17 mouse cellular contexts compared by ENCODE assay signal in the genomic region with DNA sequence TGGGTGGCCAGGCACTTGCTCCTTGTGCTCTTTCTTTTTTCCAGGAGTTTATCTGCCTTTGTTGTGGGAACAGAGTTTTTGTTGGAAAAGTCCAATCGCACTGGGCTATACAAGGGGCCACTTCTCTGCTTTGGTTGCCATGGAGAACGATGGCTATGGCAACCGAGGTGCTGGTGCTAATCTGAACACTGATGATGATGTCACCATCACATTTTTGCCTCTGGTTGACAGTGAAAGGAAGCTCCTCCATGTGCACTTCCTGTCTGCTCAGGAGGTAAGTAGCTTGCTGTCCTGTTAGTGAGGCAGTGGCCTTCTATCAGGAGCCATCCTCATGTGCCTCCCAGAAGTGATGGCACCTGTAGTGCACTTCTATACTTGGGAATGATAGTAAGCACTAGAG. TPM values are rescaled to one million over a fixed set of nuclear protein-coding genes. Genes with fewer than 3 reads are reported as not detected.
DNase-seq lines count a peak whose midpoint lies in the region; ATAC-seq and TF ChIP-seq lines count a peak whose summit lies in the region.
"Had no signal": no experiment of that assay in that cellular context is flagged by ENCODE, and none has a peak within 500 bp of the region (broad histone marks: within the 10 kb centered on the region; RNA-seq: fewer than 3 reads in every experiment).

No protein-coding gene starts in this region.

- no peak for TF ChIP-seq CTCF in heart, postnatal 0 days (IDR thresholded peaks at IDR 0.05; ENCODE audit: low read depth)
- TF ChIP-seq CTCF in CH12.LX (conservative IDR thresholded peaks at IDR 0.05 in 1 of 2, IDR thresholded peaks at IDR 0.05 in 1 of 2; ENCODE audit: low read depth in 2 of 2, low read length in 2 of 2), result no peak

- dilution Hi-C loops in CH12.LX (cut with MboI; ENCODE audit: extremely low pct_ligation_motif_present, extremely low pct_unique_long_range_greater_than_20kb, low sequenced_read_pairs), result no loop called here

- TF ChIP-seq RAD21 in CH12.LX (IDR thresholded peaks at IDR 0.05; ENCODE audit: low read depth, low read length), result no peak

- H3K4me1 ChIP-seq in heart, postnatal 0 days (ENCODE audit: control insufficient read depth, insufficient read depth), result no peaks in the 10 kb centered on the region
- H3K4me1 ChIP-seq in CH12.LX (ENCODE audit: control insufficient read depth in 1 of 2, insufficient read depth in 2 of 2), result peaks cover 3 to 15% of the 10 kb centered on the region in 2 experiments; a peak in 2 of 4 replicates
- H3K4me1 ChIP-seq in limb, embryonic 11.5 days (ENCODE audit: control insufficient read depth, insufficient read depth, low read length), result no peaks in the 10 kb centered on the region
- H3K4me1 ChIP-seq in neural tube, embryonic 15.5 days, result no peaks in the 10 kb centered on the region
- H3K4me1 ChIP-seq: heart, embryonic 10.5 days; kidney, embryonic 15.5 days; neural tube, embryonic 13.5 days had no signal

- H3K27me3 ChIP-seq in heart, postnatal 0 days (ENCODE audit: control insufficient read depth, insufficient read depth, low read length), result no peaks in the 10 kb centered on the region
- H3K27me3 ChIP-seq in CH12.LX (replicated peaks), result no peaks in the 10 kb centered on the region
- no peaks in the 10 kb centered on the region for H3K27me3 ChIP-seq in limb, embryonic 11.5 days (ENCODE audit: control insufficient read depth, insufficient read depth, low read length)
- H3K27me3 ChIP-seq in neural tube, embryonic 15.5 days (replicated peaks), result no peaks in the 10 kb centered on the region
- H3K27me3 ChIP-seq: kidney, embryonic 15.5 days; neural tube, embryonic 13.5 days had no signal

- no peak overlapping the region for H3K27ac ChIP-seq in heart, postnatal 0 days (ENCODE audit: low read depth)
- H3K27ac ChIP-seq in CH12.LX (ENCODE audit: insufficient read depth, low read depth), result no peak overlapping the region
- H3K27ac ChIP-seq in limb, embryonic 11.5 days (replicated peaks; ENCODE audit: low read depth, low read length), result no peak overlapping the region
- no peak overlapping the region for H3K27ac ChIP-seq in neural tube, embryonic 15.5 days (replicated peaks)
- H3K27ac ChIP-seq: heart, embryonic 10.5 days; kidney, embryonic 15.5 days; neural tube, embryonic 13.5 days had no signal

- peaks cover 55% of the 10 kb centered on the region for H3K36me3 ChIP-seq in heart, postnatal 0 days (replicated peaks; ENCODE audit: control insufficient read depth, insufficient read depth, low read length)
- H3K36me3 ChIP-seq in CH12.LX (replicated peaks in 1 of 2; ENCODE audit: control insufficient read depth in 1 of 2, insufficient read depth in 1 of 2, low read length in 1 of 2), result peaks cover 23 to 58% of the 10 kb centered on the region in 2 experiments
- H3K36me3 ChIP-seq in limb, embryonic 11.5 days (ENCODE audit: control insufficient read depth, insufficient read depth, low read length), result peaks cover 12% of the 10 kb centered on the region
- H3K36me3 ChIP-seq in neural tube, embryonic 15.5 days, result peaks cover 34% of the 10 kb centered on the region

- intact Hi-C loops in heart, postnatal 14 days (cut with DNase I), result no loop called here

- no peak for DNase-seq in heart, postnatal 0 days (ENCODE audit: low spot score)
- DNase-seq in heart, postnatal 14 days, result no peak
- peak; percentile 30 for DNase-seq in CH12.LX (ENCODE audit: extremely low read depth)
- DNase-seq in MN1 (ENCODE audit: low spot score), result peak; percentile 23
- peak; percentile 19 for DNase-seq in limb, embryonic 11.5 days (ENCODE audit: low spot score)
- no peak for DNase-seq in yolk sac, embryonic 10.5 days (ENCODE audit: low spot score)
- DNase-seq: adrenal gland, postnatal 10 days; cerebellum, adult 18-20 months; gastrocnemius, postnatal 14 days; right cerebral cortex, postnatal 25 days had no signal

- no peak overlapping the region for H3K4me3 ChIP-seq in heart, postnatal 0 days (ENCODE audit: low read depth, low read length)
- H3K4me3 ChIP-seq in CH12.LX (replicated peaks in 1 of 3; ENCODE audit: low read depth in 2 of 3, low read length in 2 of 3, poor library complexity in 1 of 3), result no peak overlapping the region
- H3K4me3 ChIP-seq in limb, embryonic 11.5 days (ENCODE audit: low read depth, low read length), result no peak overlapping the region
- no peak overlapping the region for H3K4me3 ChIP-seq in neural tube, embryonic 15.5 days (replicated peaks)
- H3K4me3 ChIP-seq: heart, embryonic 10.5 days; kidney, embryonic 15.5 days; neural tube, embryonic 13.5 days had no signal

- peak; percentile 27; the same call in 1 of the 2 replicates for ATAC-seq in heart, postnatal 0 days (ENCODE audit: insufficient read depth, low read depth)
- ATAC-seq in limb, embryonic 11.5 days (ENCODE audit: insufficient number of reproducible peaks, low FRiP score, low TSS enrichment, low read depth), result no peak
- ATAC-seq in neural tube, embryonic 15.5 days (ENCODE audit: low FRiP score), result no peak
- ATAC-seq: CD4-positive, CD25-positive, alpha-beta regulatory T cell, adult 4 months; intestine, embryonic 16.5 days had no signal

- TF ChIP-seq POLR2A in CH12.LX (IDR thresholded peaks at IDR 0.05; ENCODE audit: low read depth, low read length), result no peak

- 33% methylated on average over 3 of the region's 3 CpGs for WGBS in heart, postnatal 0 days
- 87% methylated on average over 3 of the region's 3 CpGs for WGBS in limb, embryonic 11.5 days
- WGBS in neural tube, embryonic 15.5 days, result 44% methylated on average over 3 of the region's 3 CpGs

- H3K9ac ChIP-seq in heart, postnatal 0 days (replicated peaks; ENCODE audit: low read depth, low read length), result no peak overlapping the region
- no peak overlapping the region for H3K9ac ChIP-seq in CH12.LX (ENCODE audit: insufficient read depth, low read depth)
- no peak overlapping the region for H3K9ac ChIP-seq in limb, embryonic 11.5 days (ENCODE audit: low read length)
- H3K9ac ChIP-seq in neural tube, embryonic 15.5 days (replicated peaks), result no peak overlapping the region
- H3K9ac ChIP-seq: kidney, embryonic 15.5 days; neural tube, embryonic 13.5 days had no signal

- no peaks in the 10 kb centered on the region for H3K9me3 ChIP-seq in heart, postnatal 0 days (replicated peaks; ENCODE audit: control insufficient read depth, low read length)
- peaks cover 2% of the 10 kb centered on the region for H3K9me3 ChIP-seq in CH12.LX (replicated peaks; ENCODE audit: low read length)
- H3K9me3 ChIP-seq in limb, embryonic 11.5 days (ENCODE audit: control insufficient read depth, low read length), result no peaks in the 10 kb centered on the region
- H3K9me3 ChIP-seq in neural tube, embryonic 15.5 days (replicated peaks), result no peaks in the 10 kb centered on the region
- H3K9me3 ChIP-seq: heart, embryonic 10.5 days; kidney, embryonic 15.5 days; neural tube, embryonic 13.5 days had no signal

- no peaks in the 10 kb centered on the region for H3K79me2 ChIP-seq in CH12.LX (replicated peaks; ENCODE audit: control insufficient read depth, extremely low read depth, insufficient read depth, poor library complexity, severe bottlenecking)

- H3K4me2 ChIP-seq in heart, postnatal 0 days (ENCODE audit: low read depth, low read length), result no peak overlapping the region
- H3K4me2 ChIP-seq in CH12.LX (ENCODE audit: insufficient read depth, low read depth, poor library complexity, severe bottlenecking), result no peak overlapping the region
- H3K4me2 ChIP-seq in limb, embryonic 11.5 days (ENCODE audit: low read depth, severe bottlenecking), result no peak overlapping the region
- H3K4me2 ChIP-seq in neural tube, embryonic 15.5 days, result no peak overlapping the region
- H3K4me2 ChIP-seq: kidney, embryonic 15.5 days; liver, embryonic 11.5 days; neural tube, embryonic 13.5 days had no signal

- in situ Hi-C loops in CH12.LX (cut with MboI; ENCODE audit: low pct_ligation_motif_present, low pct_unique_long_range_greater_than_20kb, low sequenced_read_pairs), result no loop called here

- no peak for TF ChIP-seq EP300 in heart, postnatal 0 days (IDR thresholded peaks at IDR 0.05; ENCODE audit: low read depth)
- no peak for TF ChIP-seq EP300 in CH12.LX (IDR thresholded peaks at IDR 0.05; ENCODE audit: low read length)

TF ChIP-seq in CH12.LX, 34 proteins besides CTCF, POLR2A, EP300 and RAD21:
- TF ChIP-seq UBTF (IDR thresholded peaks at IDR 0.05; ENCODE audit: low read depth, low read length) (no peak), CHD2 (IDR thresholded peaks at IDR 0.05; ENCODE audit: low read length) (no peak), TCF12 (IDR thresholded peaks at IDR 0.05; ENCODE audit: low read depth, low read length) (no peak), BHLHE40 (IDR thresholded peaks at IDR 0.05; ENCODE audit: low read depth, low read length) (no peak), ELF1 (IDR thresholded peaks at IDR 0.05; ENCODE audit: low read depth, low read length) (no peak), CHD1 (IDR thresholded peaks at IDR 0.05; ENCODE audit: low read depth, low read length) (no peak), IRF4 (IDR thresholded peaks at IDR 0.05; ENCODE audit: low read depth, low read length) (no peak), ZMIZ1 (IDR thresholded peaks at IDR 0.05; ENCODE audit: low read depth, low read length) (no peak), USF1 (IDR thresholded peaks at IDR 0.05; ENCODE audit: low read depth, low read length) (no peak), ZNF384 (IDR thresholded peaks at IDR 0.05; ENCODE audit: low read depth, low read length) (no peak), MAZ (IDR thresholded peaks at IDR 0.05; ENCODE audit: low read depth, low read length) (no peak), PAX5 (IDR thresholded peaks at IDR 0.05; ENCODE audit: low read length) (no peak), USF2 (conservative IDR thresholded peaks at IDR 0.05; ENCODE audit: low read depth, low read length) (no peak), MEF2A (IDR thresholded peaks at IDR 0.05; ENCODE audit: borderline replicate concordance, low read depth, low read length) (no peak), POLR2AphosphoS2 (IDR thresholded peaks at IDR 0.05; ENCODE audit: low read depth, low read length) (no peak), E2F4 (IDR thresholded peaks at IDR 0.05; ENCODE audit: insufficient replicate concordance, low read depth, low read length) (no peak), ZC3H11A (IDR thresholded peaks at IDR 0.05; ENCODE audit: low read depth, low read length) (no peak), SMC3 (IDR thresholded peaks at IDR 0.05; ENCODE audit: low read depth, low read length) (no peak), TBP (conservative IDR thresholded peaks at IDR 0.05; ENCODE audit: low read depth, low read length) (no peak)

RNA-seq across cellular contexts. Expression of gene Zranb1, which starts 51.7 kb away (rescaled TPM):
- total RNA-seq in heart, postnatal 0 days (2014; rRNA removed; ENCODE audit: low replicate concordance), result 19.9 and 49.6 TPM in 2 replicates
- polyA plus RNA-seq in heart, postnatal 0 days (2015; fragmentation: Nextera tagmentation; extraction: Ambion mirVana), result 8.9 and 9.9 TPM in 2 replicates
- 10 to 100 TPM; 31.0 to 31.5 TPM for total RNA-seq in heart, postnatal 14 days (2021)
- total RNA-seq in CH12.LX (2012; rRNA removed) (10.8 and 11.3 TPM in 2 replicates), CH12.LX (2014; rRNA removed) (17.6 and 22.0 TPM in 2 replicates)
- 11.6 and 11.7 TPM in 2 replicates for polyA plus RNA-seq in CH12.LX (2012; ENCODE audit: insufficient read length, low read depth)
- polyA plus RNA-seq in limb, embryonic 11.5 days (2014; fragmentation: Nextera tagmentation; extraction: Ambion mirVana), result 16.5 and 16.6 TPM in 2 replicates
- 19.6 and 20.5 TPM in 2 replicates for polyA plus RNA-seq in neural tube, embryonic 15.5 days (2015; fragmentation: Nextera tagmentation; extraction: Ambion mirVana)

Comparison
In these comparisons a context has a peak if more than half of its experiments do, and no peak if none do; other contexts are left out.
1. DNase-seq: peak in CH12.LX (single experiment), MN1 (single experiment) and limb, embryonic 11.5 days (single experiment); none in heart, postnatal 0 days (single experiment), heart, postnatal 14 days (0 of 2) and yolk sac, embryonic 10.5 days (single experiment).